Mouse (Mus musculus) liver (tissue): ENCODE measurements at regions not wholly inside any gene's neighbourhood (a gene's known extent, or its start where the extent isn't known, plus 50 kb on each side); places are given as distances from the start of the nearest gene placed in this dataset.

ENCODE experiments used
- DNase-seq: peaks from one replicate; pipeline ENCODE4 v3.0.0-alpha.2; 2020; ENCODE audit warnings: mixed read lengths

GRCm38 (mm10) chr16:12359116-12359515 lies 375.2 kb downstream of the Shisa9 start:
- DNase-seq, result peak; percentile 19

DNA sequence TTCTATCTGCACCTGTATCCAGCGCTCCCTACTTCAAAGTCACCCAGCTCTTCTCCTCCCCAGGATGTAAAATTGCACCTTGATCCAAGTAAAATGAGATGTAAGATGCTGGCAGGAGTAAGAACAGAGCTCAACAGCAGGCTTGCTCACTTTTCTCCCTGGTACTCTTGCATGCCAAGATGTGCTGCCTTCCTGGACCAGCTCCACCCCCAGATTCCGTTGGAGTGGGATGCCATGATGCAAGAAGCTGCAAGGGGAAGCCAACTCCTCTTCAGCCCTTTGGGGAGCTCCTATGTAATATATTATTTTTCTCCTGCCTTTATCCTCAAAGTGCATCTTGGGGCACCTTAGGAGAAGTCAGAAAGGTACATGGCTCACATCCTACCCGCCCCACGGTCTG lies 405.6 kb downstream of the Shisa9 start:
- no peak for DNase-seq

- no peak for DNase-seq
Observed at GRCm38 (mm10) chr16:12435697-12436221, 451.8 kb downstream of the Shisa9 start.

GRCm38 (mm10) chr16:12438622-12439021 lies 454.7 kb downstream of the Shisa9 start:
- no peak for DNase-seq

- DNase-seq, result no peak
Observed at GRCm38 (mm10) chr16:12454791-12455190, 470.9 kb downstream of the Shisa9 start.
